9 mouse cellular contexts compared by ENCODE assay signal in the genomic region with DNA sequence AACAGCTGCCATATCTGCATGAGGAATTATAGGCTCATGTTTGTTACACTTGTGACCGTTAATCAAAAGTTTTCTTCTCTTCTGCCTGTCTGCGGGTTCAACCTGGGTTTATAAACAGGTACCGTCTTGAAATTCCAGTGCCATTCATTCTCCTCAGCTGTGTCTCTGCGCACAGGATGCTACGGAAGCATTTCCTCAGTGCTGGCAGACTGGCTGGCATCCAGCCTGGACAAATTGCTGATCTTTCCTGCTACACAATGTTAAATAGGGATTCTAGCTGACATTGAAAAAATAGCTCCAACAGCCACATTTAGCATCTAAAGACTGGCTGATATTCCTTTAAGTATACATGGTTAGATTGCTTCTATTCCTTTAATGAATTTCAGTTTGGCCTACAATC.
DNase-seq lines count a peak whose midpoint lies in the region; ATAC-seq and TF ChIP-seq lines count a peak whose summit lies in the region.
"Had no signal": no experiment of that assay in that cellular context is flagged by ENCODE, and none has a peak within 500 bp of the region (broad histone marks: within the 10 kb centered on the region; RNA-seq: fewer than 3 reads in every experiment).

No protein-coding gene starts in this region.

- no peaks in the 10 kb centered on the region for H3K27me3 ChIP-seq in forebrain, embryonic 15.5 days
- H3K27me3 ChIP-seq in forebrain, embryonic 13.5 days, result no peaks in the 10 kb centered on the region
- H3K27me3 ChIP-seq in lung, embryonic 14.5 days (ENCODE audit: insufficient read depth, low read length), result no peaks in the 10 kb centered on the region
- no peaks in the 10 kb centered on the region for H3K27me3 ChIP-seq in midbrain, embryonic 11.5 days (ENCODE audit: control insufficient read depth, insufficient read depth, low read length)
- H3K27me3 ChIP-seq: embryonic facial prominence, embryonic 15.5 days had no signal

- no peak overlapping the region for H3K4me2 ChIP-seq in forebrain, embryonic 15.5 days (replicated peaks)
- H3K4me2 ChIP-seq in forebrain, embryonic 13.5 days, result no peak overlapping the region
- no peak overlapping the region for H3K4me2 ChIP-seq in lung, embryonic 14.5 days
- no peak overlapping the region for H3K4me2 ChIP-seq in midbrain, embryonic 11.5 days
- H3K4me2 ChIP-seq: embryonic facial prominence, embryonic 15.5 days had no signal

- no peak overlapping the region for H3K9ac ChIP-seq in forebrain, embryonic 15.5 days (replicated peaks)
- no peak overlapping the region for H3K9ac ChIP-seq in forebrain, embryonic 13.5 days
- H3K9ac ChIP-seq in lung, embryonic 14.5 days, result no peak overlapping the region
- H3K9ac ChIP-seq in midbrain, embryonic 11.5 days (ENCODE audit: low read length), result no peak overlapping the region
- H3K9ac ChIP-seq: embryonic facial prominence, embryonic 15.5 days had no signal

- no peaks in the 10 kb centered on the region for H3K9me3 ChIP-seq in forebrain, embryonic 15.5 days
- H3K9me3 ChIP-seq in forebrain, embryonic 13.5 days (replicated peaks), result no peaks in the 10 kb centered on the region
- no peaks in the 10 kb centered on the region for H3K9me3 ChIP-seq in lung, embryonic 14.5 days (ENCODE audit: low read depth, low read length)
- H3K9me3 ChIP-seq in midbrain, embryonic 11.5 days (ENCODE audit: control insufficient read depth, low read length), result no peaks in the 10 kb centered on the region
- H3K9me3 ChIP-seq: embryonic facial prominence, embryonic 15.5 days had no signal

- no peak overlapping the region for H3K27ac ChIP-seq in forebrain, embryonic 15.5 days (replicated peaks)
- H3K27ac ChIP-seq in forebrain, embryonic 13.5 days, result no peak overlapping the region
- H3K27ac ChIP-seq in lung, embryonic 14.5 days (ENCODE audit: low read depth), result no peak overlapping the region
- no peak overlapping the region for H3K27ac ChIP-seq in layer of hippocampus, adult 2 months
- no peak overlapping the region for H3K27ac ChIP-seq in midbrain, embryonic 11.5 days (ENCODE audit: low read depth, low read length)
- H3K27ac ChIP-seq: embryonic facial prominence, embryonic 15.5 days had no signal

- no peak for TF ChIP-seq CTCF in lung, embryonic 14.5 days (IDR thresholded peaks at IDR 0.05; ENCODE audit: low read depth)
- TF ChIP-seq CTCF in layer of hippocampus, adult 2 months (conservative IDR thresholded peaks at IDR 0.05), result no peak

- DNase-seq in lung, embryonic 14.5 days, result peak; percentile 75
- DNase-seq in lung, adult 18-20 months, result no peak
- DNase-seq in layer of hippocampus, adult 2 months (ENCODE audit: low spot score in 2 of 2), result peak; percentile 7 to 12
- DNase-seq in right cerebral cortex, postnatal 25 days, result peak; percentile 14
- no peak for DNase-seq in spleen, postnatal 10 days (ENCODE audit: low spot score in 2 of 2)
- no peak for DNase-seq in midbrain, embryonic 11.5 days (ENCODE audit: low spot score, missing footprints)

- no peaks in the 10 kb centered on the region for H3K36me3 ChIP-seq in forebrain, embryonic 15.5 days
- H3K36me3 ChIP-seq in forebrain, embryonic 13.5 days (ENCODE audit: poor library complexity, severe bottlenecking), result no peaks in the 10 kb centered on the region
- H3K36me3 ChIP-seq in lung, embryonic 14.5 days (ENCODE audit: insufficient read depth), result no peaks in the 10 kb centered on the region
- H3K36me3 ChIP-seq in midbrain, embryonic 11.5 days (ENCODE audit: control insufficient read depth, insufficient read depth, low read length), result no peaks in the 10 kb centered on the region
- H3K36me3 ChIP-seq: embryonic facial prominence, embryonic 15.5 days had no signal

- ATAC-seq in forebrain, embryonic 15.5 days (replicated peaks), result peak; percentile 57; the same call in 1 of the 2 replicates
- ATAC-seq in forebrain, embryonic 13.5 days, result no peak; the same call in 1 of the 2 replicates
- no peak for ATAC-seq in lung, embryonic 14.5 days (ENCODE audit: insufficient read depth)
- no peak for ATAC-seq in midbrain, embryonic 11.5 days (ENCODE audit: low FRiP score)

- no peak overlapping the region for H3K4me3 ChIP-seq in forebrain, embryonic 15.5 days
- H3K4me3 ChIP-seq in forebrain, embryonic 13.5 days, result no peak overlapping the region
- H3K4me3 ChIP-seq in lung, embryonic 14.5 days (ENCODE audit: low read depth, low read length), result no peak overlapping the region
- H3K4me3 ChIP-seq in layer of hippocampus, adult 2 months, result no peak overlapping the region
- H3K4me3 ChIP-seq in midbrain, embryonic 11.5 days (ENCODE audit: low read depth, low read length), result no peak overlapping the region
- H3K4me3 ChIP-seq: embryonic facial prominence, embryonic 15.5 days had no signal

- H3K4me1 ChIP-seq in forebrain, embryonic 15.5 days, result no peaks in the 10 kb centered on the region
- H3K4me1 ChIP-seq in forebrain, embryonic 13.5 days, result no peaks in the 10 kb centered on the region
- H3K4me1 ChIP-seq in lung, embryonic 14.5 days (ENCODE audit: insufficient read depth), result no peaks in the 10 kb centered on the region
- H3K4me1 ChIP-seq in midbrain, embryonic 11.5 days (ENCODE audit: control insufficient read depth, insufficient read depth, low read length), result no peaks in the 10 kb centered on the region
- H3K4me1 ChIP-seq: embryonic facial prominence, embryonic 15.5 days had no signal

- WGBS in forebrain, embryonic 15.5 days, result 67% methylated on average over 5 of the region's 5 CpGs
- 78% methylated on average over 5 of the region's 5 CpGs for WGBS in forebrain, embryonic 13.5 days
- WGBS in lung, embryonic 14.5 days, result 47% methylated on average over 5 of the region's 5 CpGs
- WGBS in midbrain, embryonic 11.5 days, result 91% methylated on average over 5 of the region's 5 CpGs

Comparison
In these comparisons a context has a peak if more than half of its experiments do, and no peak if none do; other contexts are left out.
1. DNase-seq: peak in lung, embryonic 14.5 days (single experiment), layer of hippocampus, adult 2 months (2 of 2) and right cerebral cortex, postnatal 25 days (single experiment); none in lung, adult 18-20 months (0 of 2), spleen, postnatal 10 days (0 of 2) and midbrain, embryonic 11.5 days (single experiment).